Mouse (Mus musculus) hindbrain, postnatal 0 days (tissue): ENCODE measurements at regions not wholly inside any gene's neighbourhood (a gene's known extent, or its start where the extent isn't known, plus 50 kb on each side); places are given as distances from the start of the nearest gene placed in this dataset.
"Not testable (repeated sequence)": the region's sequence is repeated elsewhere in the genome, so short reads cannot be mapped to it uniquely, and the experiment has no call there.

Source experiments
- ATAC-seq: fragments of 200-750 bp; cut with Nextera tagmentation; 2 replicates; pipeline ENCODE4 v1.8.0; 2017; ENCODE audit warnings: mild to moderate bottlenecking, moderate TSS enrichment, moderate library complexity
- DNase-seq: peaks from one replicate; pipeline ENCODE4 v3.0.0-alpha.2; 2015; ENCODE audit warnings: low spot score
- H3K27ac ChIP-seq: fragments of 300-500 bp; sonication (generic); 2 replicates; pipeline ENCODE4 v1.5.1; 2014; ENCODE audit warnings: mild to moderate bottlenecking
- H3K27me3 ChIP-seq: fragments of 300-500 bp; sonication (generic); 2 replicates; pipeline ENCODE4 v1.6.1; 2014; ENCODE audit warnings: low read length, mixed read lengths; ENCODE audit not compliant: insufficient read depth
- H3K36me3 ChIP-seq: fragments of 300-500 bp; sonication (generic); 2 replicates; pipeline ENCODE4 v1.6.1; 2014; ENCODE audit warnings: low read length, mixed read lengths; ENCODE audit not compliant: insufficient read depth
- H3K4me1 ChIP-seq: fragments of 300-500 bp; sonication (generic); 2 replicates; pipeline ENCODE4 v1.6.1; 2014; ENCODE audit warnings: antibody characterized with exemption, low read length, mixed read lengths; ENCODE audit not compliant: insufficient read depth
- H3K4me2 ChIP-seq: fragments of 300-500 bp; sonication (generic); 2 replicates; pipeline ENCODE4 v1.6.1; 2014; ENCODE audit warnings: low read depth, mild to moderate bottlenecking, low read length, moderate library complexity, mixed read lengths
- H3K4me3 ChIP-seq: fragments of 300-500 bp; sonication (generic); 2 replicates; pipeline ENCODE4 v1.5.1; 2014; ENCODE audit warnings: low read length
- H3K9ac ChIP-seq: fragments of 300-500 bp; sonication (generic); replicated peaks from 2 replicates; pipeline ENCODE4 v1.6.1; 2014; ENCODE audit warnings: mild to moderate bottlenecking, low read length, moderate library complexity, mixed read lengths
- H3K9me3 ChIP-seq: fragments of 300-500 bp; sonication (generic); 2 replicates; pipeline ENCODE4 v1.6.1; 2016; ENCODE audit warnings: low read length, mixed read lengths
- CTCF ChIP-seq: IDR thresholded peaks from 2 replicates; pipeline ENCODE4 v1.5.1; 2016; ENCODE audit warnings: antibody characterized with exemption, control low read depth, low read depth
- WGBS: fragments of 180-500 bp; shearing (Covaris S2); extraction: QIAGEN DNeasy Blood & Tissue Kit; methylation state at CpG from one replicate; pipeline ENCODE4 v1.1.7; 2014; 5-methylcytosine and 5-hydroxymethylcytosine counted together

DNA sequence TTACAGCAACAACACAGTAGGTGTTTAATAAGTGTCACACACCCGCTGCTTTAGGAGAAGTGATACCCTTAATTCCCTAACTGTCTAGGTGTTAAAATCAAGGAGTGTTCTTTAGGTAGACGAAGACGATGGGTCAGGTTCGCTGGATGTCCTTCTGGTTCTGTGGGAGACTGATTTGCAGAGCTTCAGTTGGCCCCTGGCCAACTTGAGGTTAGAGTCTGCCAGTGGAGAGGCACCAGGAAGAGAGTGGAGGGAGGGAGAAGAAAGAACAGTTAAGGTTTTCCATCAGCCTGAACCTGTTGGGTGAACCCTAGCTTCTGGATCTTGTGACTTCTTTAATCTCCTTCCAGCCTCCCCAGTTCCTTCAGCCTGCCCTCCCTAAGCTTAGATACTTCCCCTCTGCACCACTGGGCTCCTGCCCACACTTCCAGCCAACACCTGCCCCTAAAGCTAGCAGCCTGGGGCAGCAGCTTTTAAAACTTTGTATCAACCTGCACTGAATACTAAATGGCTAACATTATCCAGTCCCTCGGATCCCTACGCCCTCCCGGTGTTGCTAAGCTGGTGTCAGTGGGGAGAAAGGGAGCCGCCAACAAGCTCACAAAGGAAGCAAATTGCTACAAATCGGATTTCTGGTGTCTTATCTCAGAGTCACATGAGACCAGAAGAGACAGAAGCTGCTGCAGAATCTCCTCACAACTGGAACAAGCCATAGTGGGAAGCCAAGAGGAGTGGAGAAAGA, 62.1 kb upstream of the Adgrl1 start:
- H3K4me3 ChIP-seq, result no peak overlapping the region
- H3K27me3 ChIP-seq, result 0 out of 2 replicates have a peak, but pooled peaks cover 3% of the 10 kb centered on the region
- no peaks in the 10 kb centered on the region; the same call in 1 of the 2 replicates for H3K9me3 ChIP-seq
- WGBS, result 47% methylated on average over 9 of the region's 9 CpGs
- no peak overlapping the region for H3K4me2 ChIP-seq
- DNase-seq, result peak; percentile 23
- no peak for TF ChIP-seq CTCF
- H3K36me3 ChIP-seq, result no peaks in the 10 kb centered on the region
- H3K9ac ChIP-seq, result no peak overlapping the region
- ATAC-seq, result peak; percentile 64; the same call in 1 of the 2 replicates
- 0 out of 2 replicates have a peak, but pooled peaks cover 3% of the 10 kb centered on the region for H3K4me1 ChIP-seq
- peak overlapping the region; percentile 20; the same call in 1 of the 2 replicates for H3K27ac ChIP-seq

DNA sequence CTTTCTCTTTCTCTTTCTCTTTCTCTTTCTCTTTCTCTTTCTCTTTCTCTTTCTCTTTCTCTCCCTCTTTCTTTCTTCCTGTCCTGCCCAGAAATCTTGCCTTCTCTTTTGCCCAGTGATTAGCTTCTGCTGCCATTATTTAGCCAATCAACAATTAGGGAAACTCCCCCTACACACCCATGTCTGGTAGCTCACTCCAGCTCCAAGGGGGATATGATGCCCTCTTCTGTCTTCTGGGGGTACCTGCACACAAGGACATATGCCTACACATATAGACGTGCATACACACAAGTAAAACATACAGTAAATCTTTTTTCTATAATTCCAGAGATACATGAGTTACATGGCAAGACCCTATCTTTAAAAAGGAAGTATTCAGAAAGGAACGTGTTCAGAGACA, 70.1 kb upstream of the Adgrl1 start:
- H3K4me2 ChIP-seq, result no peak overlapping the region
- no peak overlapping the region for H3K27ac ChIP-seq
- DNase-seq (no peak), ATAC-seq (no peak)
- H3K9ac ChIP-seq, result no peak overlapping the region
- TF ChIP-seq CTCF, result no peak
- no peaks in the 10 kb centered on the region for H3K4me1 ChIP-seq
- no peaks in the 10 kb centered on the region for H3K9me3 ChIP-seq
- 82% methylated on average over 2 of the region's 2 CpGs for WGBS
- H3K27me3 ChIP-seq, result no peaks in the 10 kb centered on the region
- no peak overlapping the region for H3K4me3 ChIP-seq
- H3K36me3 ChIP-seq, result no peaks in the 10 kb centered on the region

DNA sequence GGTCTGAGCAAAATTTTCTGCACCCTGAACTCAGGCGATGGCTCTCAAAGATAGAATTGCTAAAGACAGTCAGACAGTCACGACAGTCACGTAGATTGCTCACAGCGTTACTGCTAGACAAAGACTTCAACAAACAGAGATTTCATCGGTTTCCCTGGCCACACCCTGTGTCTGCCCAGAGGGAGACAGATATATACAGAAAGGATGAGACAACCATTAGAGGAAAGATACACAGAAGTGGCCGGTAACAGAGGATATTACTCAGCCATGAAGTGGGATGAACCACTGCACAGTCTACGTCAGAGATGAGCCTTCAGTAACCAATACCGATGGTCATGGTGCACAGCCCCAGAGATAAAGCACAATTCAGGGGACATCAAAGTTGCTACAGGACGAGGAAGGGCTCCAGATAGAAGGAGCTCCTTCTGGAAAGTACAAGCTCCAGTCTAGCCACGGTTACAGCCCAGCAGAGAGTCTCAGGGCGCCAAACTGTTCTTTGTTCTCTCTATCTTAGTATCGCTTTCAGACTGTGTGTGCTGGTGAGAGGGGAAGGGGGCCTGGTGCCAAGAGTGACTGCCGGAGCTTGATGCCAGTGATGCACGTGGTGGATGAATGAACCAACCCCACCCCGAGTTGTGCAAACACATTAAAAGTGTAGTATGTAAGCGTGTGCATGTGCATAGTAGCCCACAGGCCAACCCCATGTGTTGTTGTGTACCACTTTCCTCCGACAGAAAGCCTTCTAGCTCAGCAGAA, 74.8 kb upstream of the Adgrl1 start:
- TF ChIP-seq CTCF, result no peak
- WGBS, result 74% methylated on average over 17 of the region's 17 CpGs
- no peak overlapping the region for H3K27ac ChIP-seq
- no peaks in the 10 kb centered on the region for H3K4me1 ChIP-seq
- H3K4me3 ChIP-seq, result no peak overlapping the region
- H3K27me3 ChIP-seq, result no peaks in the 10 kb centered on the region
- no peaks in the 10 kb centered on the region for H3K9me3 ChIP-seq
- no peak overlapping the region for H3K9ac ChIP-seq
- H3K4me2 ChIP-seq, result no peak overlapping the region
- no peaks in the 10 kb centered on the region for H3K36me3 ChIP-seq
- DNase-seq (no peak), ATAC-seq (no peak)

DNA sequence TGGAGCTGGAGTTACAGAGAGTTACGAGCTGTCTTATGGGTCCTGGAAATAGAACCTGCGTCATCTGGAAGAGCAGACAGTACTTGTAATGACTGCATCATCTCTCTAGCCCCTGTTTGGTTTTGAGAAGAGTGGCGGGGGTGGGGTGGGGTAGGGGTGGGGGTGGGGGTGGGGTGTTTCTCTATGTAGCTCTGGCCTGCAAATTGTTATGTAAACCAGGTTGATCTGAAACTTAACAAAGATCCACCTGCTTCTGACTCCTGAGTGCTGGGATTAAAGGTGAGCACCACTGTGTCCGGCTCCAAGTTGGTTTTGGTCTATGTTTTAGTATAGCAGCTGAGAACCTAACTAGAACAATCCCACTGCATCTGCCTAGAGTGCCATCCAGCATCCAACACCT, 78.0 kb upstream of the Adgre5 start:
- Histone ChIP-seq H3K36me3 (no peaks in the 10 kb centered on the region), H3K27me3 (no peaks in the 10 kb centered on the region), H3K9ac (no peak overlapping the region), H3K27ac (no peak overlapping the region), H3K4me1 (no peaks in the 10 kb centered on the region), H3K4me3 (no peak overlapping the region), H3K4me2 (no peak overlapping the region), H3K9me3 (no peaks in the 10 kb centered on the region)
- TF ChIP-seq CTCF, result no peak
- DNase-seq, result no peak
- 84% methylated on average over 4 of the region's 4 CpGs for WGBS
- no peak for ATAC-seq

DNA sequence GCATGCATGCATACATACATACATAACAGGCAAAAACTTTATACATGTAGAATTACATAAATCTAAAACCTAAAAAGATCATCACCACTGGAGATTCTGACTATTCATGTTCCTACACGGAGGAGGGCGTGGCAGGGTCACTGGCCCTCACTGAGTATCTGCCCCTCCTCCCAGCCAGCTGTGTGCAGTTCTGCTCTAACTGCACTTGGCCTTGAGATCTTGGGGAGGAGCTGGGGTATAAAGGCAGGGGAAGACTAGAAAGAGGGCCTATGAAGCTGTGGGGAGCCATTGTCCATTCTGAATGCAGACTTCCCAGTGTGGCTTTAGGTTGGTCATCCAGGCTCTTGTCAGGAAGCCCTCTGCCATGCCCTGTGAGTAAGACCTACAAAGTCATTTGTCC, 69.5 kb upstream of the Adgre5 start:
- DNase-seq (no peak), ATAC-seq (no peak)
- no peak for TF ChIP-seq CTCF
- Histone ChIP-seq H3K36me3 (no peaks in the 10 kb centered on the region), H3K4me3 (no peak overlapping the region), H3K27me3 (no peaks in the 10 kb centered on the region), H3K4me1 (no peaks in the 10 kb centered on the region), H3K9me3 (no peaks in the 10 kb centered on the region), H3K4me2 (no peak overlapping the region), H3K9ac (no peak overlapping the region), H3K27ac (no peak overlapping the region)
- WGBS, result 83% methylated on average over 2 of the region's 2 CpGs

DNA sequence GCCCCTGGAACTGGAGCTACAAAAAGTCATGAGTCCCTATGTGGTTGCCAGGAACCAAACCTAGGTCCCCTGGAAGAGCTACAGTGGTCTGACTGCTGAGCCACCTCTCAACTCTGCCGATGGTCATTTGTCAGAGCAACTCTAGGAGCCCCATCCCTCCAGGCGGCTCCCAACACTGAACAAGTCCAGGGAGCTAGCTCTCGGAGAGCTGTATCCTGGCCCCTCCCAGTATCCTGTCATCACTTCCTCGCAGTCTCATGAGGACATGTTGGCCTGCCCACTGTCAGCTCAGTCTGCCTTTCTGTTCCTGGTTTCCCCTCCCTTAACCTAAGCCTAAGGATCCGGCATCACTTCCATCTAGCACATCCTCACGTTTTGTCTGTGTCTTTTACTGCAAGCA, 64.5 kb upstream of the Adgre5 start:
- Histone ChIP-seq H3K27ac (no peak overlapping the region), H3K36me3 (no peaks in the 10 kb centered on the region), H3K4me2 (no peak overlapping the region), H3K4me1 (no peaks in the 10 kb centered on the region), H3K9me3 (no peaks in the 10 kb centered on the region), H3K4me3 (no peak overlapping the region), H3K9ac (no peak overlapping the region), H3K27me3 (no peaks in the 10 kb centered on the region)
- no peak for DNase-seq
- TF ChIP-seq CTCF, result no peak
- ATAC-seq, result no peak
- 62% methylated on average over 6 of the region's 6 CpGs for WGBS

DNA sequence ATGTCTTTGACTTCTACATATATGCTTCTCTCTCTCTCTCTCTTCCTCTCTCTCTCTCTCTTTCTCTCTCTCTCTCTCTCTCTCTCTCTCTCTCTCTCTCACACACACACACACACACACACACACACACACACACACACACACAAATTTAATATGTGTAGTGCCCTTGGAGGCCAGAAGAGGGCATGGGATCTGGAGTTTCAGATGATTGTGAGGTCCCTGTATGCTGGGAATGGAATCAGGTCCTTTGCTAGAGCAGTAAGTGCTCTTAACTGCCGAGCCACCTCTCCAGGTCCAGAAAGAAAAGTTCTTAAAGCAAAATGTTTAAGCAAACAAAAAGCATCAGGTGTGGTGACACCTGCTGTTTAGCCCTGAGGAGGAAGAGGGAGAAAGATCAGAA, 62.2 kb upstream of the Adgre5 start:
- not testable (repeated sequence) for H3K4me2 ChIP-seq, H3K4me3 ChIP-seq, H3K9me3 ChIP-seq, H3K36me3 ChIP-seq, H3K27ac ChIP-seq, H3K9ac ChIP-seq, H3K27me3 ChIP-seq, ATAC-seq, H3K4me1 ChIP-seq
- 46% methylated on average over 1 of the region's 1 CpGs for WGBS
- DNase-seq, result peak; percentile 18
- peak; percentile 37; the same call in 1 of the 2 replicates for TF ChIP-seq CTCF
